Mouse (Mus musculus): ENCODE measurements at regions not wholly inside any gene's neighbourhood (a gene's known extent, or its start where the extent isn't known, plus 50 kb on each side); places are given as distances from the start of the nearest gene placed in this dataset.
"Not testable (repeated sequence)": the region's sequence is repeated elsewhere in the genome, so short reads cannot be mapped to it uniquely, and the experiment has no call there.

- not testable (repeated sequence) for TF ChIP-seq HCFC1 (IDR thresholded peaks at IDR 0.05; ENCODE audit: borderline replicate concordance, insufficient read depth, low read length); ZC3H11A (IDR thresholded peaks at IDR 0.05; ENCODE audit: borderline replicate concordance, low read depth, low read length); MAFK (IDR thresholded peaks at IDR 0.05; ENCODE audit: insufficient read depth, low read depth, low read length); CHD2 (IDR thresholded peaks at IDR 0.05; ENCODE audit: low read depth, low read length)
Measured at GRCm38 (mm10) chr16:8914183-8914582, 84.3 kb downstream of the 1810013L24Rik start.

Measured in ES-E14 (cell line).